Mouse (Mus musculus) heart, postnatal 14 days (tissue): ENCODE measurements around the gene Ramp3. TPM values are rescaled to one million over a fixed set of nuclear protein-coding genes. Genes with fewer than 3 reads are reported as not detected.
A peak's percentile ranks its signal among the peaks of the same experiment; 100 is the strongest.
"Not testable (repeated sequence)": the region's sequence is repeated elsewhere in the genome, so short reads cannot be mapped to it uniquely, and the experiment has no call there.

Experiments
- DNase-seq, 2 experiments: peaks; one replicate each; pipeline ENCODE4 v3.0.0; 2021 to 2022
- intact Hi-C: fragments of 180-260 bp; cut with DNase I; formaldehyde crosslinking; loops from one replicate; pipeline ENCODE4 v1.15.1; 2025
- long read RNA-seq, 2 experiments: library from polyadenylated mRNA; stranded (forward); transcript quantifications; one replicate each; pipeline ENCODE4 v2.0.0; 2021
- total RNA-seq, 2 experiments: library from RNA; stranded (reverse); gene quantifications; 2 replicates each; pipeline ENCODE4 v1.2.3; 2021

Ramp3 gene
- total RNA-seq = 1 to 10 TPM; 5.6 to 6.2 TPM
- long read RNA-seq, experiment 1, partial matches to known transcripts = 1 of 5 reads
- long read RNA-seq, experiment 1, other reads (novel, unspliced or antisense) = 0 of 5 reads
- long read RNA-seq, experiment 2, partial matches to known transcripts = 2 of 7 reads
- long read RNA-seq, experiment 2, other reads (novel, unspliced or antisense) = 1 of 7 reads

GRCm38 (mm10) chr11:6658271-6658670, at the start of gene Ramp3:
Ramp3 (plus strand) TSS chr11:6658521.
- intact Hi-C loops = loop anchor here (5.0 to 10.0 kb wide), 2 partner anchors 49 to 1647 kb away; no protein-coding TSS in a partner anchor
- DNase-seq = peak; percentile 16 to 30

- intact Hi-C loops = no loop called here
- DNase-seq = no peak
These were observed 42.8 kb upstream of the Ramp3 start for GRCm38 (mm10) chr11:6615250-6616205.

GRCm38 (mm10) chr11:6623704-6624103, 34.6 kb upstream of the Ramp3 start:
- intact Hi-C loops = loop anchor here (2.0 kb wide), 1 partner anchor 77 kb away; the partner anchor contains the start of gene Ccm2
- no peak for DNase-seq

- no peak for DNase-seq
- intact Hi-C loops = loop anchor here (2.0 kb wide), 1 partner anchor 78 kb away; the partner anchor contains the start of gene Ccm2
These were observed 33.5 kb upstream of the Ramp3 start for GRCm38 (mm10) chr11:6624619-6625382.

GRCm38 (mm10) chr11:6625478-6626387, 32.6 kb upstream of the Ramp3 start, which contains the start of gene Tbrg4:
Tbrg4 (minus strand) TSS chr11:6626067.
- DNase-seq = peak; percentile 95
- intact Hi-C loops = loop anchor here (2.0 kb wide), 2 partner anchors 79 to 159 kb away; partner anchors contain the start of gene Ccm2

GRCm38 (mm10) chr11:6626388-6626772, 31.9 kb upstream of the Ramp3 start:
- intact Hi-C loops = loop anchor here (2.0 kb wide), 1 partner anchor 160 kb away; no protein-coding TSS in a partner anchor
- peak in 1 of 2 experiments; percentile 36 for DNase-seq

GRCm38 (mm10) chr11:6627731-6628130, 30.6 kb upstream of the Ramp3 start:
- intact Hi-C loops = loop anchor here (2.0 kb wide), 1 partner anchor 161 kb away; no protein-coding TSS in a partner anchor
- peak in 1 of 2 experiments; percentile 30 for DNase-seq

- intact Hi-C loops = no loop called here
- peak; percentile 38 to 64 for DNase-seq
These were observed 29.8 kb upstream of the Ramp3 start for GRCm38 (mm10) chr11:6628568-6628967.

- DNase-seq = peak in 1 of 2 experiments; percentile 48
- intact Hi-C loops = no loop called here
These were observed 28.7 kb upstream of the Ramp3 start for GRCm38 (mm10) chr11:6629655-6630054.

GRCm38 (mm10) chr11:6636150-6636549, 22.2 kb upstream of the Ramp3 start:
- no peak for DNase-seq
- intact Hi-C loops = no loop called here

- no peak for DNase-seq
- intact Hi-C loops = no loop called here
These were observed 19.8 kb upstream of the Ramp3 start, which contains the start of gene Wap for GRCm38 (mm10) chr11:6638537-6638936. Wap (minus strand) TSS chr11:6638637.

GRCm38 (mm10) chr11:6639072-6639471, 19.2 kb upstream of the Ramp3 start:
- intact Hi-C loops = no loop called here
- no peak for DNase-seq

GRCm38 (mm10) chr11:6644566-6644965, 13.8 kb upstream of the Ramp3 start:
- intact Hi-C loops = no loop called here
- no peak for DNase-seq

- intact Hi-C loops = no loop called here
- DNase-seq = no peak
These were observed 10.2 kb upstream of the Ramp3 start for GRCm38 (mm10) chr11:6647831-6648724.

- no peak for DNase-seq
- intact Hi-C loops = loop anchor here (10.0 kb wide), 1 partner anchor 1654 kb away; no protein-coding TSS in a partner anchor
These were observed 7.8 kb upstream of the Ramp3 start for GRCm38 (mm10) chr11:6650519-6650918.

GRCm38 (mm10) chr11:6652978-6653377, 5.3 kb upstream of the Ramp3 start:
- intact Hi-C loops = loop anchor here (10.0 kb wide), 1 partner anchor 1652 kb away; no protein-coding TSS in a partner anchor
- not testable (repeated sequence) for DNase-seq

GRCm38 (mm10) chr11:6654903-6655302, 3.4 kb upstream of the Ramp3 start:
- intact Hi-C loops = loop anchor here (1.0 to 10.0 kb wide), 4 partner anchors 52 to 1650 kb away; no protein-coding TSS in a partner anchor
- peak; percentile 77 to 90 for DNase-seq

GRCm38 (mm10) chr11:6661206-6661605, 2.9 kb downstream of the Ramp3 start:
- DNase-seq = no peak
- intact Hi-C loops = no loop called here
